Comparison of ENCODE assay signal across 9 mouse cellular contexts in genomic region chr16:94789958-94790357, GRCm38 (mm10).
DNase-seq lines count a peak whose midpoint lies in the region; ATAC-seq and TF ChIP-seq lines count a peak whose summit lies in the region.
"Had no signal": no experiment of that assay in that cellular context is flagged by ENCODE, and none has a peak within 500 bp of the region (broad histone marks: within the 10 kb centered on the region; RNA-seq: fewer than 3 reads in every experiment).

No protein-coding gene starts in this region.

- H3K27me3 ChIP-seq in forebrain, postnatal 0 days (ENCODE audit: insufficient read depth, low read length) = peaks cover 4% of the 10 kb centered on the region; the same call in 1 of the 2 replicates
- H3K27me3 ChIP-seq in forebrain, embryonic 11.5 days (ENCODE audit: control insufficient read depth, insufficient read depth, low read length) = no peaks in the 10 kb centered on the region
- peaks cover 11% of the 10 kb centered on the region; the same call in 1 of the 2 replicates for H3K27me3 ChIP-seq in midbrain, postnatal 0 days (ENCODE audit: insufficient read depth, low read length)
- no peaks in the 10 kb centered on the region for H3K27me3 ChIP-seq in midbrain, embryonic 16.5 days (ENCODE audit: control insufficient read depth, insufficient read depth, low read depth, low read length)
- H3K27me3 ChIP-seq in forebrain, embryonic 15.5 days = no peaks in the 10 kb centered on the region
- H3K27me3 ChIP-seq: hindbrain, embryonic 15.5 days had no signal

- no peak overlapping the region for H3K9ac ChIP-seq in forebrain, postnatal 0 days
- H3K9ac ChIP-seq in forebrain, embryonic 11.5 days (ENCODE audit: low read length) = no peak overlapping the region
- no peak overlapping the region for H3K9ac ChIP-seq in midbrain, postnatal 0 days (replicated peaks; ENCODE audit: low read length, poor library complexity, severe bottlenecking)
- H3K9ac ChIP-seq in midbrain, embryonic 16.5 days (ENCODE audit: low read depth, low read length) = no peak overlapping the region
- no peak overlapping the region for H3K9ac ChIP-seq in forebrain, embryonic 15.5 days (replicated peaks)
- H3K9ac ChIP-seq: hindbrain, embryonic 15.5 days had no signal

- DNase-seq in forebrain, postnatal 0 days = peak; percentile 27
- no peak for DNase-seq in forebrain, embryonic 11.5 days (ENCODE audit: low spot score)
- peak; percentile 58 for DNase-seq in midbrain, postnatal 0 days (ENCODE audit: low spot score)
- peak; percentile 54 for DNase-seq in retina, postnatal 1 day
- no peak for DNase-seq in gastrocnemius, postnatal 36 days

- H3K4me3 ChIP-seq in forebrain, postnatal 0 days (ENCODE audit: low read depth, low read length) = no peak overlapping the region
- no peak overlapping the region for H3K4me3 ChIP-seq in forebrain, embryonic 11.5 days (ENCODE audit: low read depth, low read length)
- no peak overlapping the region for H3K4me3 ChIP-seq in midbrain, postnatal 0 days (ENCODE audit: low read depth, low read length)
- H3K4me3 ChIP-seq in midbrain, embryonic 16.5 days (ENCODE audit: low read depth, low read length) = no peak overlapping the region
- no peak overlapping the region for H3K4me3 ChIP-seq in forebrain, embryonic 15.5 days
- H3K4me3 ChIP-seq: hindbrain, embryonic 15.5 days had no signal

- H3K4me1 ChIP-seq in forebrain, postnatal 0 days (ENCODE audit: insufficient read depth) = no peaks in the 10 kb centered on the region
- H3K4me1 ChIP-seq in forebrain, embryonic 11.5 days (replicated peaks; ENCODE audit: control insufficient read depth, insufficient read depth, low read length) = no peaks in the 10 kb centered on the region
- no peaks in the 10 kb centered on the region for H3K4me1 ChIP-seq in midbrain, postnatal 0 days (ENCODE audit: insufficient read depth, low read length)
- H3K4me1 ChIP-seq in midbrain, embryonic 16.5 days (ENCODE audit: control insufficient read depth, insufficient read depth, low read length) = no peaks in the 10 kb centered on the region
- H3K4me1 ChIP-seq in forebrain, embryonic 15.5 days = no peaks in the 10 kb centered on the region
- H3K4me1 ChIP-seq: hindbrain, embryonic 15.5 days had no signal

- H3K4me2 ChIP-seq in forebrain, postnatal 0 days (ENCODE audit: low read depth) = no peak overlapping the region
- no peak overlapping the region for H3K4me2 ChIP-seq in forebrain, embryonic 11.5 days (ENCODE audit: low read depth, low read length, severe bottlenecking)
- no peak overlapping the region for H3K4me2 ChIP-seq in midbrain, postnatal 0 days (ENCODE audit: low read depth, low read length, poor library complexity, severe bottlenecking)
- H3K4me2 ChIP-seq in midbrain, embryonic 16.5 days (ENCODE audit: low read length) = no peak overlapping the region
- H3K4me2 ChIP-seq in forebrain, embryonic 15.5 days (replicated peaks) = no peak overlapping the region
- H3K4me2 ChIP-seq: hindbrain, embryonic 15.5 days had no signal

- TF ChIP-seq CTCF in forebrain, postnatal 0 days (IDR thresholded peaks at IDR 0.05; ENCODE audit: low read depth) = peak; percentile 88
- peak; percentile 86 for TF ChIP-seq CTCF in midbrain, postnatal 0 days (IDR thresholded peaks at IDR 0.05)

- no peaks in the 10 kb centered on the region for H3K9me3 ChIP-seq in forebrain, postnatal 0 days (ENCODE audit: low read length)
- no peaks in the 10 kb centered on the region for H3K9me3 ChIP-seq in forebrain, embryonic 11.5 days (ENCODE audit: control insufficient read depth, low read length)
- no peaks in the 10 kb centered on the region for H3K9me3 ChIP-seq in midbrain, postnatal 0 days (ENCODE audit: low read length)
- no peaks in the 10 kb centered on the region for H3K9me3 ChIP-seq in midbrain, embryonic 16.5 days (replicated peaks; ENCODE audit: control insufficient read depth, low read length, poor library complexity, severe bottlenecking)
- H3K9me3 ChIP-seq in forebrain, embryonic 15.5 days = no peaks in the 10 kb centered on the region
- H3K9me3 ChIP-seq: hindbrain, embryonic 15.5 days had no signal

- no peak overlapping the region for H3K27ac ChIP-seq in forebrain, postnatal 0 days (ENCODE audit: low read depth, low read length)
- H3K27ac ChIP-seq in forebrain, embryonic 11.5 days (ENCODE audit: low read depth, low read length) = no peak overlapping the region
- H3K27ac ChIP-seq in midbrain, postnatal 0 days (ENCODE audit: low read depth, low read length) = no peak overlapping the region
- H3K27ac ChIP-seq in midbrain, embryonic 16.5 days (ENCODE audit: low read length) = no peak overlapping the region
- H3K27ac ChIP-seq in forebrain, embryonic 15.5 days (replicated peaks) = no peak overlapping the region
- H3K27ac ChIP-seq: hindbrain, embryonic 15.5 days had no signal

- 20% methylated on average over 6 of the region's 6 CpGs for WGBS in forebrain, postnatal 0 days
- 21% methylated on average over 6 of the region's 6 CpGs for WGBS in forebrain, embryonic 11.5 days
- WGBS in midbrain, postnatal 0 days = 20% methylated on average over 6 of the region's 6 CpGs
- 22% methylated on average over 6 of the region's 6 CpGs for WGBS in midbrain, embryonic 16.5 days
- 24% methylated on average over 6 of the region's 6 CpGs for WGBS in forebrain, embryonic 15.5 days

- no peaks in the 10 kb centered on the region for H3K36me3 ChIP-seq in forebrain, postnatal 0 days (ENCODE audit: insufficient read depth)
- no peaks in the 10 kb centered on the region for H3K36me3 ChIP-seq in forebrain, embryonic 11.5 days (ENCODE audit: control insufficient read depth, insufficient read depth, low read length)
- H3K36me3 ChIP-seq in midbrain, postnatal 0 days (ENCODE audit: insufficient read depth, low read length) = no peaks in the 10 kb centered on the region
- H3K36me3 ChIP-seq in midbrain, embryonic 16.5 days (ENCODE audit: control insufficient read depth, insufficient read depth, low read length) = no peaks in the 10 kb centered on the region
- H3K36me3 ChIP-seq in forebrain, embryonic 15.5 days = no peaks in the 10 kb centered on the region
- H3K36me3 ChIP-seq: hindbrain, embryonic 15.5 days had no signal

- peak; percentile 55; the same call in 1 of the 2 replicates for ATAC-seq in forebrain, postnatal 0 days
- no peak for ATAC-seq in forebrain, embryonic 11.5 days (replicated peaks; ENCODE audit: low FRiP score)
- no peak for ATAC-seq in midbrain, postnatal 0 days (ENCODE audit: low FRiP score)
- ATAC-seq in midbrain, embryonic 16.5 days = no peak
- peak; percentile 83 for ATAC-seq in common myeloid progenitor, adult 5-6 weeks (replicated peaks; ENCODE audit: low read depth, poor library complexity, severe bottlenecking)
- ATAC-seq in forebrain, embryonic 15.5 days (replicated peaks) = no peak

- intact Hi-C loops in gastrocnemius, postnatal 36 days (cut with DNase I) = loop anchor here (10.0 kb wide), 1 partner anchor 555 kb away; no protein-coding TSS in a partner anchor

Comparison
In these comparisons a context has a peak if more than half of its experiments do, and no peak if none do; other contexts are left out.
1. ATAC-seq: peak in forebrain, postnatal 0 days (single experiment) and common myeloid progenitor, adult 5-6 weeks (single experiment); none in forebrain, embryonic 11.5 days (single experiment), midbrain, postnatal 0 days (single experiment), midbrain, embryonic 16.5 days (single experiment) and forebrain, embryonic 15.5 days (single experiment).
2. DNase-seq: peak in forebrain, postnatal 0 days (single experiment), midbrain, postnatal 0 days (single experiment) and retina, postnatal 1 day (single experiment); none in forebrain, embryonic 11.5 days (single experiment) and gastrocnemius, postnatal 36 days (0 of 2).